Mouse (Mus musculus) adipocyte (in vitro differentiated cells): Measurements from ENCODE around the gene Zfp61.
"Not testable (repeated sequence)": the region's sequence is repeated elsewhere in the genome, so short reads cannot be mapped to it uniquely, and the experiment has no call there.

Source experiments
- DNase-seq: peaks from one replicate; pipeline ENCODE4 v3.0.0-alpha.2; 2016; ENCODE audit warnings: low spot score

Gene Zfp61

DNA sequence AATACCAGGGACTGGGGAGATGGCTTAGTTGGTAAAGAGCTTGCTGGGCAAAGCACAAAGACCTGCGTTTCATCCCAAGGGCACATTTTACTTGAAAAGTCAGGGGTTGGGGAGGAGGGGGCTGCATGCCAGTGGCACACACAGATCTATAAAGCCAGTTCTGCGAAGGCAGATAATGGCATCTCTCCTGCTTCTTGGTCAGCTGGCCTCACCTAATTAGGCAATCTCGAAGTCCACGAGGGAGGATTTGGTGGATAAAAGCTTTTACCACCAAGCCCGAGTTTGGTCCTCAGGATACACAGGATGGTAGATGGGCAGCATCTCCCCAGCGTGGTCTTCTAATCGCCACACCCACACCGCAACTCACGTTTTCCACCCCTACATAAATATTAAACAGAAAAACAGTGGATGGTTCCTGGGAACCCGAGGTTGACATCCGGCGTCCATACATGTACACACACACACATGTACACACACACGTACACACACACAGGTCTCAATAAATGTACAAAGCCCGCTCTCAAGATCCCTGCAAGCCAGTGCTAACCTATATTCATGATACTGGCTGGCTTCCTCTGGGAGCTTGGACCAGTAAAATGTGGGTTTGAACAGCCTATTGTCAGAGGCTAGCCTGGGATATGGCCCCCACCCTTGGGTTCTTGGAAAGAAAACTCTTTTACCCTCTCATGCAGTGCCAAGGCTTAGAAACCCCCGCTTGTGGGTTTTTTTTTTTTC lies 3.5 kb downstream of the Zfp61 start:
- no peak for DNase-seq

- no peak for DNase-seq
Measured at GRCm38 (mm10) chr7:24296386-24296785, 4.6 kb downstream of the Zfp61 start.

GRCm38 (mm10) chr7:24295376-24295775 lies 5.7 kb downstream of the Zfp61 start:
- no peak for DNase-seq

DNA sequence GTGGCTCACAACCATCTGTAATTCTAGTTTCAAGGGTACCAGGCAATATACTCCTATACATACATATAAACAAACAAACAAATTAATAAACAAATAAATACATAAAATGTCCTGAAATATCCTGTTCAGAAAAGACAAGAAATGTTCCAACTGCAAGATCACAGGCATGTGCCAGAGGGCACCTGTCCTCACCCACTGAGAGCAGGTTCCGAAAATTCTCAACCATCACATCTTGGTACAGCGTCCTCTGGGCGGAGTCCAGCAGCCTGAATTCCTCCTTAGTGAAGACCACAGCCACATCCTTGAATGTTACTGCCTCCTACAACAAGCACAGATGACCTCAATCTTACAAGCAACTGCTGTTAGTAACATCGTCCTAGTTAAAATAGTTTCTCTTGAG lies 6.3 kb downstream of the Zfp61 start:
- no peak for DNase-seq

GRCm38 (mm10) chr7:24293061-24293851 lies 7.8 kb downstream of the Zfp61 start:
- no peak for DNase-seq

- DNase-seq, result no peak
Measured at GRCm38 (mm10) chr7:24291387-24292090, 9.5 kb downstream of the Zfp61 start.

DNA sequence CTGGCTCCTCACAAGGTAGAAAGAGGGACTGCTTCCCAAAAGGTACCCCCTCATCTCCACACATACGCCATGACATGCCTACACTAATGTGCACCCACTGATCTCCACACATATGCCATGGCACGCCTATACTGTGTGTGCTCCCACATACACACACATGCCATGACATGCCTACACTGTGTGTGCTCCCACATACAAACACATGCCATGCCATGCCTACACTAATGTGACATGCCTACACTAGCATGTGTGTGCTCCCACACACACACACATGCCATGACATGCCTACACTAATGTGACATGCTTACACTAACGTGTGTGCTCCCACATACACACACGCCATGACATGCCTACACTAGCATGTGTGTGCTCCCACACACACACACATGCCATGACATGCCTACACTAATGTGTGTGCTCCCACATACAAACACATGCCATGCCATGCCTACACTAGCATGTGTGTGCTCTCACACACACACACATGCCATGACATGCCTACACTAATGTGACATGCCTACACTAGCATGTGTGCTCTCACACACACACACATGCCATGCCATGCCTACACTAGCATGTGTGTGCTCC lies 10.8 kb downstream of the Zfp61 start:
- no peak for DNase-seq

- DNase-seq, result no peak
Measured at GRCm38 (mm10) chr7:24288512-24288911, 12.5 kb downstream of the Zfp61 start.

DNA sequence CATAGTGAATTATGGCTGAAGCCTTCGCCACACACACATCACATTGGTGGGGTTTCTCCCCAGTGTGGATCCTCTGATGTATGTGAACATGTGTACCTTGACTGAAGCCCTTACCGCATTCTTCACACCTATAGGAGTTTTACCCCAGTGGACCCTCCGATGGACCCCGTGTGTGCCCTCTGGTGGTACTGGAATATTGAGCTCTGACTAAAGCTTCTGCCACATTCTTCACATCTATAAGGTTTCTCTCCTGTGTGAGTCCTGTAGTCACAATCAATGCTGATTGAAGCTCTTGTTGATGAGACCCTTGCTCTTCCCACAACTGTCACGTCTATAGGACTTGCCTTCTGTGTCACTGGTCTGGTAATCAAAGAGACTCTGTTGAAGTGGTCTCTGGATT lies 13.4 kb downstream of the Zfp61 start:
- peak; percentile 2 for DNase-seq

DNA sequence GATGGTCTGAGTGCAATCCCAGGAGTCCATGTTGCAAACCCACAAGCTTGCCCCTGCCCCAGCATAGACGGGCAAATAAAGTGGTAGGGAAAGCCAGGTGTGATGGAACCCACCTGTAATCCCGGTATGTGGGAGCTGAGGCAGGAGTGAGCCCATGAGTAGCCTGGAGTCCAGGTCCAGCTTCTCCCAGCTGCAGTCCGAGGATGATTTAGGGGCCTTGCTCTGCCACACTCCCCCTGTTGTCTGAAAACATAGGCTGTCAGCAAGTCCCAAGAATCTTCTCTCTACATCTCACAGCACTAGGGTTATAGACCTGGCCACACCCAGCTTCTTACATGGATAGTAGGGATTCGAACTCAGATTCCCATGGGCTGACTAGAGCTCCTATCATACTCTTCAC lies 14.1 kb downstream of the Zfp61 start:
- DNase-seq, result no peak

- no peak for DNase-seq
Measured at GRCm38 (mm10) chr7:24286090-24286489, 14.9 kb downstream of the Zfp61 start.

- DNase-seq, result no peak
Measured at GRCm38 (mm10) chr7:24280858-24281145, 20.2 kb downstream of the Zfp61 start.

GRCm38 (mm10) chr7:24280031-24280857 lies 20.8 kb downstream of the Zfp61 start:
- DNase-seq, result no peak

DNA sequence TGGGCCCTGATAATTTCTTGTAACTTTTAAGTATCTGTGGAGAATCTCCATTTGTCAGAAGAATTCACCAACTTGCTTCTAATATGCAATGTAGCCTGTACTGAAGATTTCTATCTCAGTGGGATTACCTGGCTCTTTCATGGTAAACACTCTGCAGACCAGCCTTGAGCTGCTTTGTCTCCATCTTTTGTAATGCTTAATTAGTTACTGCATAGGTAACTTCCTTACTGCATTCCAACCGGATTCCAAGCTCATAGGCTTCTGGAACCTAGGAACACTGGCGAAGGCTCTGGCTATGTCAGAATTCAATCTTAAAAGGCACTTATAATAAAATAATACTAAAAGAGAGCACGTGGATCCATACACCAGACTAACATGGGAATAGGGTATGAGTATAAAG lies 22.3 kb downstream of the Zfp61 start:
- not testable (repeated sequence) for DNase-seq

GRCm38 (mm10) chr7:24274456-24274855 lies 26.6 kb downstream of the Zfp61 start:
- no peak for DNase-seq

GRCm38 (mm10) chr7:24271191-24271590 lies 29.8 kb downstream of the Zfp61 start:
- DNase-seq, result no peak

GRCm38 (mm10) chr7:24270288-24270672 lies 30.8 kb downstream of the Zfp61 start, which contains the start of gene Zfp93:
Zfp93 (plus strand) TSS chr7:24270420.
- peak; percentile 79 for DNase-seq

DNA sequence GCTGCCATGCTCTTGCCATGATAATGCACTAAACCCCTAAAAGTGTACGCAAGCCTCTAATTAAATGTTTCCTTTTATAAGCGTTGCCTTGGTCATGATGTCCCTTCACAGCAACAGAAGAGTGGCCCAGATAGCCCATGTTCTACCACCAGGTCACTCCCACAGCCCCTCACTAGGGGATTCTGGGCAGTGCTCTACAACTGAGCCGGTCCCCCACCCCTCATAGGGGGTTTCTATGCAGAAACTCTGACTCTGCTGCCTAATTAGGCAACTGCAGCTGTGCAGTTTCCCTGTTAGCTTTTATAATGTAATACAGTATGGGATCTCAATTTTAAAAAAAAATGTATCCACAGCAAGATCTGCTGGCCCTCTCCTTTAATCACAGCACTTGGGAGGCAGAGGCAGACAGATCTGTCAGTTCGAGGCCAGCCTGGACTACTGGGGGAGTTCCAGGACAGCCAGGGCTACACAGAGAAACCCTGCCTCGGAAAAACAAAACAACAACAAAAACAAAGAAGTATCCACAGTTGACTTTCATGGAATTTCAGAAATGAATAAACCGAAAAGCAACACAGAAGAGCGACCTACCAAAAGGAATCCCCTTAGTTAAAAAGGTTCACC lies 31.3 kb downstream of the Zfp61 start:
- no peak for DNase-seq

DNA sequence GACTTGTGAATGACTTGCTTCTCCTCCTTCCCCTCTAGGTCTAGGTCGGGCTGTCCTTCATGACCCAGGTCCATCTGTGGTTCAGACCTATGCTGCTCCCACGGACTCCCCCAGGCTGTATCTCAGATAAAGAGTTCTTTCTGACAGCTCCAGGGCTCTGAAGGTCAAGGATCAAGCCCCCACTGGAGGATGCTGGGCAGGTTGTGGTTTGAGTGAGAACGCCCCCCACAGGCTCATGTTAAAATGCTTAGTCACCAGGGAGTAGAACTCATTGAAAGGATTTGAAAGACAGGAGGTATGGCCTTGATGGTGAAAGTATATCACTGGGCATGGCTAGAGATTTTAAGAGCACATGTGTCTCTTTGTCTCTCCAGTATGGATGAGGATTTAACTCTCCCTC lies 31.8 kb downstream of the Zfp61 start:
- no peak for DNase-seq

DNA sequence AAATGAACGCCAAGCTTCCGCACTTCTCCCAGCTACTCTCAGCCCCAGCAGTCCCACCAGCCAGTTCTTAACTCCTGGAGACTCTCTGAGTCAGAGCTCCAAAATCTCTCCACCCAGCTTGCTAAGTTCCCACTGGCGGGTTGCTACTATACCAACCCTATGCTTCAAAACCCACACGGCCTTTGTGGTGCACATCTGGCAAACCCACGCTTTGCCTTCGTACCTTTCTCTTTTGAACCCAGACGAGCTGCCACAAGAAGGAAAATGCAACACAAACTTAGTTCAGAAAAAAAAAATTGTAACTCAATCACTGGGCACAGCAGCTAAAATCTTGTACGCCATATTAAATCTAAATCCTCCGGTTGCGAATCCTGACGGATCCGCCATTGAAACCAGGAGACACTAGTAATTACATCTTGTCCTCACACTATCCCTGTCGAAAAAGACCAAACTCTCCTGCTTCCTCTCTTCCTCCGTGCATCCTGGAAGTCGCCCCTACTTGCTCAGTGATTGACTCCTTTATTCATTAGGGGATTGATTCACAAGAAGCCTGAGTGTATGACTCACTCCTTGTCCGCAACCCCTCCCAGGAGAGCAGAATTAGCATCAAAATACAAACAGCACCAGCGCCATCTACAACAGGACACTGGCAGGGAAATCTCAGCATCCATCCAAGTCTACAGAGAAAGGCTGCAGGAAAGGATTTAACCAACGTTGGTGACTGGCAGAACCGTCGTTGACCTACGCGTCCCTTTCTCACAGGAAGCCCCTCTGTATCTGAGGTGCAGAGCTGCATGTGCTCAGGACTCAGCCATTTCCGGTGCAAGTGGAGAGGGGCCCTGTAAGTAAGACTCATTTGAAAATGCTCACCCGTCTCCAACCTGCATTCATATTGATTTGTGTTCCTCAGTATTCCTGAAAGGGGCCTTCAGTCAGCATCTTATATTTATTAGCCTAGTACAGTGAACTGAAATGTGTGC lies 32.6 kb downstream of the Zfp61 start:
- DNase-seq, result no peak
